Mouse (Mus musculus): ENCODE data around the gene Gm44790. TPM values are rescaled to one million over a fixed set of nuclear protein-coding genes. Genes with fewer than 3 reads are reported as not detected.
A peak's percentile ranks its signal among the peaks of the same experiment; 100 is the strongest.

Gm44790 gene
- polyA plus RNA-seq, 1 experiment from 2014 or later = 0.37 TPM

- Histone ChIP-seq H3K9me3 (ENCODE audit: control insufficient read depth, low read length) (no peaks in the 10 kb centered on the region), H3K27me3 (ENCODE audit: control insufficient read depth, insufficient read depth, low read length) (no peaks in the 10 kb centered on the region), H3K4me1 (replicated peaks; ENCODE audit: control insufficient read depth, insufficient read depth, low read length) (no peaks in the 10 kb centered on the region), H3K36me3 (ENCODE audit: control insufficient read depth, insufficient read depth, low read length) (no peaks in the 10 kb centered on the region), H3K9ac (ENCODE audit: low read length) (no peak overlapping the region), H3K4me2 (ENCODE audit: low read depth, low read length, severe bottlenecking) (no peak overlapping the region), H3K4me3 (ENCODE audit: low read depth, low read length) (no peak overlapping the region), H3K27ac (ENCODE audit: low read depth, low read length) (no peak overlapping the region)
- ATAC-seq (replicated peaks; ENCODE audit: low FRiP score) (no peak), DNase-seq (ENCODE audit: low spot score) (no peak)
- 87% methylated on average over 2 of the region's 2 CpGs for WGBS
These were observed 26.5 kb upstream of the Gm44790 start for GRCm38 (mm10) chr6:86399995-86400394.

GRCm38 (mm10) chr6:86400972-86401371 lies 25.5 kb upstream of the Gm44790 start:
- WGBS = 5% methylated on average over 9 of the region's 9 CpGs
- no peak overlapping the region for H3K4me3 ChIP-seq (ENCODE audit: low read depth, low read length)

GRCm38 (mm10) chr6:86402681-86403607 lies 23.5 kb upstream of the Gm44790 start:
- no peak overlapping the region for H3K9ac ChIP-seq (ENCODE audit: low read length)
- ATAC-seq (replicated peaks; ENCODE audit: low FRiP score) (no peak), DNase-seq (ENCODE audit: low spot score) (no peak)
- H3K4me3 ChIP-seq (ENCODE audit: low read depth, low read length) = peak overlapping the region; percentile 82
- WGBS = 39% methylated on average over 12 of the region's 12 CpGs
- H3K4me1 ChIP-seq (replicated peaks; ENCODE audit: control insufficient read depth, insufficient read depth, low read length) = no peaks in the 10 kb centered on the region; the same call in 1 of the 2 replicates
- H3K27ac ChIP-seq (ENCODE audit: low read depth, low read length) = no peak overlapping the region
- no peaks in the 10 kb centered on the region for H3K36me3 ChIP-seq (ENCODE audit: control insufficient read depth, insufficient read depth, low read length)
- no peaks in the 10 kb centered on the region for H3K9me3 ChIP-seq (ENCODE audit: control insufficient read depth, low read length)
- H3K27me3 ChIP-seq (ENCODE audit: control insufficient read depth, insufficient read depth, low read length) = no peaks in the 10 kb centered on the region
- H3K4me2 ChIP-seq (ENCODE audit: low read depth, low read length, severe bottlenecking) = peak overlapping the region; percentile 28; the same call in 1 of the 2 replicates

More at GRCm38 (mm10) chr6:86400972-86401371, 25.5 kb upstream of the Gm44790 start:
- DNase-seq (ENCODE audit: low spot score) (peak; percentile 75), ATAC-seq (replicated peaks; ENCODE audit: low FRiP score) (no peak)
- H3K27ac ChIP-seq (ENCODE audit: low read depth, low read length) = no peak overlapping the region
- no peaks in the 10 kb centered on the region for H3K9me3 ChIP-seq (ENCODE audit: control insufficient read depth, low read length)
- no peaks in the 10 kb centered on the region for H3K27me3 ChIP-seq (ENCODE audit: control insufficient read depth, insufficient read depth, low read length)
- H3K4me1 ChIP-seq (replicated peaks; ENCODE audit: control insufficient read depth, insufficient read depth, low read length) = no peaks in the 10 kb centered on the region
- H3K4me2 ChIP-seq (ENCODE audit: low read depth, low read length, severe bottlenecking) = peak overlapping the region; percentile 37; the same call in 1 of the 2 replicates
- H3K36me3 ChIP-seq (ENCODE audit: control insufficient read depth, insufficient read depth, low read length) = no peaks in the 10 kb centered on the region
- peak overlapping the region; percentile 14; the same call in 1 of the 2 replicates for H3K9ac ChIP-seq (ENCODE audit: low read length)

- H3K27ac ChIP-seq (ENCODE audit: low read depth, low read length) = peak overlapping the region; percentile 100
- peak overlapping the region; percentile 100 for H3K9ac ChIP-seq (ENCODE audit: low read length)
- H3K9me3 ChIP-seq (ENCODE audit: control insufficient read depth, low read length) = no peaks in the 10 kb centered on the region
- no peaks in the 10 kb centered on the region for H3K27me3 ChIP-seq (ENCODE audit: control insufficient read depth, insufficient read depth, low read length)
- peak; percentile 75 for ATAC-seq (replicated peaks; ENCODE audit: low FRiP score)
- H3K36me3 ChIP-seq (ENCODE audit: control insufficient read depth, insufficient read depth, low read length) = no peaks in the 10 kb centered on the region
- peak overlapping the region; percentile 75; the same call in 1 of the 2 replicates for H3K4me2 ChIP-seq (ENCODE audit: low read depth, low read length, severe bottlenecking)
- no peaks in the 10 kb centered on the region; the same call in 1 of the 2 replicates for H3K4me1 ChIP-seq (replicated peaks; ENCODE audit: control insufficient read depth, insufficient read depth, low read length)
- 1% methylated on average over 15 of the region's 15 CpGs for WGBS
- peak overlapping the region; percentile 82 for H3K4me3 ChIP-seq (ENCODE audit: low read depth, low read length)
- DNase-seq (ENCODE audit: low spot score) = peak; percentile 93
These were observed 22.7 kb upstream of the Gm44790 start for GRCm38 (mm10) chr6:86403728-86404099.

GRCm38 (mm10) chr6:86404100-86404861 lies 22.2 kb upstream of the Gm44790 start, which contains the start of gene Tia1:
TSS of gene Tia1 (plus strand) at chr6:86404219.
- DNase-seq (ENCODE audit: low spot score) = peak; percentile 99
- peak within 1 kb of the TSS; percentile 100 for H3K9ac ChIP-seq (ENCODE audit: low read length)
- H3K4me3 ChIP-seq (ENCODE audit: low read depth, low read length) = peak within 1 kb of the TSS; percentile 82
- H3K4me1 ChIP-seq (replicated peaks; ENCODE audit: control insufficient read depth, insufficient read depth, low read length) = no peaks in the 10 kb centered on the region; the same call in 1 of the 2 replicates
- peak within 1 kb of the TSS; percentile 100 for H3K27ac ChIP-seq (ENCODE audit: low read depth, low read length)
- peak; percentile 97 for ATAC-seq (replicated peaks; ENCODE audit: low FRiP score)
- no peaks in the 10 kb centered on the region for H3K36me3 ChIP-seq (ENCODE audit: control insufficient read depth, insufficient read depth, low read length)
- no peaks in the 10 kb centered on the region for H3K9me3 ChIP-seq (ENCODE audit: control insufficient read depth, low read length)
- WGBS = under 1% methylated on average over 62 of the region's 62 CpGs
- H3K4me2 ChIP-seq (ENCODE audit: low read depth, low read length, severe bottlenecking) = peak within 1 kb of the TSS; percentile 75
- H3K27me3 ChIP-seq (ENCODE audit: control insufficient read depth, insufficient read depth, low read length) = no peaks in the 10 kb centered on the region

GRCm38 (mm10) chr6:86404996-86405395 lies 21.5 kb upstream of the Gm44790 start:
- Histone ChIP-seq H3K36me3 (ENCODE audit: control insufficient read depth, insufficient read depth, low read length) (no peaks in the 10 kb centered on the region), H3K9ac (ENCODE audit: low read length) (peak overlapping the region; percentile 100), H3K27ac (ENCODE audit: low read depth, low read length) (peak overlapping the region; percentile 100), H3K27me3 (ENCODE audit: control insufficient read depth, insufficient read depth, low read length) (no peaks in the 10 kb centered on the region), H3K9me3 (ENCODE audit: control insufficient read depth, low read length) (no peaks in the 10 kb centered on the region), H3K4me1 (replicated peaks; ENCODE audit: control insufficient read depth, insufficient read depth, low read length) (no peaks in the 10 kb centered on the region; the same call in 1 of the 2 replicates), H3K4me2 (ENCODE audit: low read depth, low read length, severe bottlenecking) (peak overlapping the region; percentile 75), H3K4me3 (ENCODE audit: low read depth, low read length) (peak overlapping the region; percentile 82)
- under 1% methylated on average over 11 of the region's 11 CpGs for WGBS
- no peak for ATAC-seq (replicated peaks; ENCODE audit: low FRiP score)
- DNase-seq (ENCODE audit: low spot score) = no peak

GRCm38 (mm10) chr6:86406306-86406705 lies 20.2 kb upstream of the Gm44790 start:
- Histone ChIP-seq H3K9me3 (ENCODE audit: control insufficient read depth, low read length) (no peaks in the 10 kb centered on the region), H3K27ac (ENCODE audit: low read depth, low read length) (no peak overlapping the region), H3K27me3 (ENCODE audit: control insufficient read depth, insufficient read depth, low read length) (no peaks in the 10 kb centered on the region), H3K4me2 (ENCODE audit: low read depth, low read length, severe bottlenecking) (peak overlapping the region; percentile 75), H3K36me3 (ENCODE audit: control insufficient read depth, insufficient read depth, low read length) (no peaks in the 10 kb centered on the region), H3K4me1 (replicated peaks; ENCODE audit: control insufficient read depth, insufficient read depth, low read length) (no peaks in the 10 kb centered on the region; the same call in 1 of the 2 replicates), H3K9ac (ENCODE audit: low read length) (no peak overlapping the region; the same call in 1 of the 2 replicates), H3K4me3 (ENCODE audit: low read depth, low read length) (peak overlapping the region; percentile 82; the same call in 1 of the 2 replicates)
- ATAC-seq (replicated peaks; ENCODE audit: low FRiP score) (no peak), DNase-seq (ENCODE audit: low spot score) (no peak)

- no peak overlapping the region for H3K9ac ChIP-seq (ENCODE audit: low read length)
- 91% methylated on average over 6 of the region's 6 CpGs for WGBS
These were observed 7.7 kb upstream of the Gm44790 start for GRCm38 (mm10) chr6:86418711-86419110.

More at GRCm38 (mm10) chr6:86418711-86419110, 7.7 kb upstream of the Gm44790 start:
- no peak overlapping the region for H3K4me3 ChIP-seq (ENCODE audit: low read depth, low read length)
- H3K9me3 ChIP-seq (ENCODE audit: control insufficient read depth, low read length) = no peaks in the 10 kb centered on the region
- H3K36me3 ChIP-seq (ENCODE audit: control insufficient read depth, insufficient read depth, low read length) = peaks cover 33% of the 10 kb centered on the region
- ATAC-seq (replicated peaks; ENCODE audit: low FRiP score) (no peak), DNase-seq (ENCODE audit: low spot score) (no peak)
- H3K4me2 ChIP-seq (ENCODE audit: low read depth, low read length, severe bottlenecking) = no peak overlapping the region
- no peaks in the 10 kb centered on the region for H3K4me1 ChIP-seq (replicated peaks; ENCODE audit: control insufficient read depth, insufficient read depth, low read length)
- no peak overlapping the region for H3K27ac ChIP-seq (ENCODE audit: low read depth, low read length)
- H3K27me3 ChIP-seq (ENCODE audit: control insufficient read depth, insufficient read depth, low read length) = no peaks in the 10 kb centered on the region

Measured in forebrain, embryonic 11.5 days (tissue).